Mouse (Mus musculus) lung, adult 2 months (tissue): ENCODE results near the gene Ugdh.

ENCODE experiments used
- CTCF ChIP-seq: fragments of 200-500 bp; IDR thresholded peaks from 2 replicates; pipeline ENCODE4 v1.5.1; 2011; ENCODE audit warnings: mild to moderate bottlenecking, low read length, control low read depth; ENCODE audit not compliant: insufficient read depth
- POLR2A ChIP-seq: fragments of 200-500 bp; IDR thresholded peaks from 2 replicates; pipeline ENCODE4 v1.6.1; 2011; ENCODE audit warnings: low read depth, mild to moderate bottlenecking, control low read depth, low read length, borderline replicate concordance; ENCODE audit errors: extremely low read depth

DNA sequence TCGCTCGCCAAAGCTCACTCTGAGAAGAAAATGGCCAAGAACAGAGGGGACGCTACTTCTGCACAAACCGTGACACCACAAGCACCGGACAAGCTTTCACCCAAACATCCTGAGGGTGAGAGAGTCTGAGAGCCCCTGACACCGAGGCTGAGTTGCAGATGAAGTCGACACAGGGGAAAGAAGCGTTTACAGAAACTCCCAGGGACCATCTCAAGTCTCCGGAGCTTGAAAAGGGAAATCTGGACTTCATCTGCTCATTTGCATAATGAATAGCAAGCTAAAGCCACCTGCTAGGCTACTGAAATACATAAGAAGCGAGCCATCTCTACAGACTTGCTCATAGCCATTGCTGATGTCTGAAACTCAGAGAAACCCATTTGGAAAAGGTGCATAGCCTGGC, 16.6 kb downstream of the Ugdh start:
- no peak for TF ChIP-seq POLR2A
- no peak for TF ChIP-seq CTCF
